Mouse (Mus musculus) c-Kit-negative CD71-positive TER-119-positive erythroid progenitor cells, embryonic 14.5 days (primary cell): ENCODE data around the gene Chn1.

Experiments used
- DNase-seq: peaks from one replicate; pipeline ENCODE4 v3.0.0-alpha.2; 2013; ENCODE audit warnings: low read depth, low spot score

The Chn1 gene

GRCm38 (mm10) chr2:73636387-73636786, 138.8 kb downstream of the Chn1 start:
- no peak for DNase-seq

DNA sequence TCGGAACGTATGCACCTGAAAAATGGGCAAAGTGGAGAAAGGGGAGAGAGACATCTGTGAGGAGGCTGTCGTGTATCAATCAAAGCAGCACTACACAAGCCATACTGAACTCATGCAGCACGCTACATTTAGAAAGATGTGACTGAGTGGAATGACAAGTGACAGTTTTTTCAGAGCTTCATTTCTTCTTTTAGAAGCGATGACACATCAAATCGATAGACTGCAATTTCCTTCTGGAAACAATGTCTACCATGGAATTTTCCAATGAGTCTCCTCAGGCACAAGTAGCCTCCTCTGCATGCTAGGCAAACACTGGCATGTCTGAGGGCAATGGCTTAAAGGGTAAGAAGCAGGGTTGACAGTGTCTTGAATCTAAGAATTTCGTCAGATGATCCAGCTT, 143.3 kb downstream of the Chn1 start:
- no peak for DNase-seq

- no peak for DNase-seq
Measured at GRCm38 (mm10) chr2:73618486-73619052, 156.6 kb downstream of the Chn1 start.

DNA sequence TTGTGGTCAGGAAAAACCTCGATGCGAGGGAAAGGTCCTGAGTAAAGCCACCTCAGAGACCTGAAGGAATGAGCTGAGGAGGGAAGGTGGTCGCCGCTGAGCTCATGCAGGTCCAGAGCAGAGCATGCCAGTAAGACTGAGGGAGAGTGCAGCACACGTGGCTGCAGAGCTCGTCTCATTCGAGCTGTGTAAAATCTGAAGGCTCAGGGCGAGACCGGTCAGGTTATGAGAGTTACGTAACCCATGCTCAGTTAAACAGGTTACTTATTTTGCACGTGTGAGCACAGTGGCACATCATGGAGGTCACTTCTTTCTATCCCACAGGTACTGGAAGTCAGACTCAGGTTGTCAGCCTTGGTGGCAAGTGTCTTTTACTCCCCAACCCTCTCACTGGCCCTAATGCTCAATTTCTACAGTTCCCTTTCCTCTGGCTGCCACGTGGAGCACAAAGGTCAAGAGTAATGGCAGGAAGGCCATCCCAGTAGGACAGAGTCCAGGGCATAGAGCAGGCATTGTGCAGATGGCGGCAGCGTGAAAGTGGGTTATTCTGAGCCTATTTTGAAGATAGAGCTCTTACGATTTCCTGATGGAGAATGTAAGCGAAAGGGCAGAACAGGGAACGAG, 158.6 kb downstream of the Chn1 start:
- DNase-seq: no peak

DNA sequence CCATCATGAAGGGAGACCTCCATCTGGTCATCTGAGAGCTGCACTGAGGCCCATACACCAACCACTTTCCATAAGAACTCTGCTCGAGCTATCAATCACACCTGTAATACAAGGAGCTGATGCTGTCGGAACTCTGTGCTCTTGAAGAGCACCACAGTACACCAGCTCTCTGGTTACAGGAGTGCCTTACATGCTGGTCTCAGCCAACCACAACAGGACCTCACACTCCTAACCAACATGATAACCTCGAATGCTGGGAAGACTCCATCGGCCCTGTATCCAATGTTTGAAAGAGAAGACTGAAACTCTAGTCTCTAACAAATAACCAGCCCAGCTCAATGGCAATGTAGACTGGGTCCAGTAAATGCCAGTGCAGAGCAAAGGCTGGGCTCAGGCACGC, 159.7 kb downstream of the Chn1 start:
- DNase-seq: no peak

DNA sequence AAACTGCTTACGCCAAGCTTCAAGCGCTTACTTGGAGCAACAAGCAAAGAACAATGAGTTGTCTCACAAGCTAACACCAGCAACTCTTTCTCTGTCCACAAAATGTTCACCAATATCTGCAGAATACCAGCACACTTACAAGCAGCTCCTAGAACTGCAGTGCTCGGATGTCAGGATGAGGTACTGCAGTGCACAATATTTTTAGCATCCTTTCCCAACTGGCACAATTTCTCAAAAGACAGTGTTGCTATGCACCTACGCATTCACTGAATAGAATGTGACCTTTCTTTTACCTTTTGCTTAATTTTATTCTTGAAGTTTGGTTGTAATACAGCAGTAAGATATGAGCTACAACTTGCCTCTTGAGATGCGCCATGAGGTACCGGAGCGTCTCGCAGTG, 160.8 kb downstream of the Chn1 start:
- DNase-seq: no peak

DNA sequence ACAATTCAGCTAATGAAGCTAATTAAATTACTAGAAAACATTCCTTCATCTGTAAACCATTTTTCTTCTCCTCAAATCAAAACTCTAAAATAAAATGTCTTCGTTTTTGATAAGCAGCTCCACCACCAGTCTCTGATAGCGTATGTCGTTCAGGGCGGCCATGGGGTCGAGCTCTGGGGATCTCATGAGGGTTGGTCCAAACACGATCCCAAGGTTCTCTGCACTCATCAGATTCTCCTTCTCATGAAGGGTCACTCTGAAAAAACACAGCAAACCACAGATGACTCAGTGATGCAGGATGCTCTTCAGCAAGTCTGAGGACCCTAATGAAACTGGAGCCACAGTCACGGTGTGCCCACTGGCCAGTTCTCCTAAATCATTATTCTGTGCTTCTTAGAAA, 162.2 kb downstream of the Chn1 start:
- no peak for DNase-seq

DNA sequence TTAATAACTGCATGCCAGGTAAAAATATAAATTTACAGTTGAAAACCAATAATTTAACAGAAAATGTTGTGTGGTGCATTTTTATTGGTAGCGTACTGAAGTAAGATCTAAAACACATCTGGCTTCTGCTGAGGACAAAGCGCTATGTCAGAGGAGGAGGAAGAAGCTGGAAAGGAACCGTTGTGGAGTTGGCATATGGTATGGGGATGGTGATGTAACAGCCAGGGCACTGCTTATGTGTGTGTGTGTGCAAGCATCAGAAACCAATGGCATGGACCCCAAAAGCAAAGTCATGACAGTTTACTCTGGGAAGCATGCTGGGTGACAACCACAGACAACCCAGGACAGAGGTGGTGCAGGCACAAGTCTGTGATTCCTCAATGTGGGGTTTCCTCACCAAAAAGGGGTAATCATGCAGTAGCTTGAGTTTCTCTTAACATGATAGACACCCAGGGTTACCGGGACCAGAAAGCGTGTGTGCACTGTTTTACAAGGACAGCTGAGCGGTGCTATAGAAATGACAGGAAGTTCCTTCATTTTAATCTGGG, 162.7 kb downstream of the Chn1 start:
- no peak for DNase-seq

- DNase-seq: no peak
Measured at GRCm38 (mm10) chr2:73611798-73612197, 163.3 kb downstream of the Chn1 start.

DNA sequence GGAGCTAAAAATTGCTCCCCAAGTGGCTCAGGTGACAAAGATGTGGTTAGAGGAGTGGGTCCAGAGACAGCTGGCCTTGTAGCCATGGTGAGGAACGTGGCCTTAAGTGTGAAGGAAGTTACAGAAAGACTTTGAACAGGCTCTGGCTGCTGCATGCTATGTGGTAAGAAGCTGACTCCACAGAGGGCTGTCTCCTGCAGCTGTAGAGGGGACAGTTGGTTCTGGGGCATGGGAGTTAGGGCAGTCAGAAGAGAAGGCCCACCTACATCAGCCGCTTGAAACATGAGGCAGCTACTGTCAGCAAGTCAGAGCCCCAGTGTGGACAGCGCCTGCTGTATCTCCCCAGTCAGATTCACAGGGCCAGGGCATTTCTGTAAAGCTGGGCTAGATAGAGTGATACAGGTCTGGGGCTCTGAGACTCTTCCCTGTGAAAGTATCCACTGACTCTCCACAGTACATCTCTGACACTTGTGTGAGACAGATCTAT, 165.4 kb downstream of the Chn1 start:
- no peak for DNase-seq

DNA sequence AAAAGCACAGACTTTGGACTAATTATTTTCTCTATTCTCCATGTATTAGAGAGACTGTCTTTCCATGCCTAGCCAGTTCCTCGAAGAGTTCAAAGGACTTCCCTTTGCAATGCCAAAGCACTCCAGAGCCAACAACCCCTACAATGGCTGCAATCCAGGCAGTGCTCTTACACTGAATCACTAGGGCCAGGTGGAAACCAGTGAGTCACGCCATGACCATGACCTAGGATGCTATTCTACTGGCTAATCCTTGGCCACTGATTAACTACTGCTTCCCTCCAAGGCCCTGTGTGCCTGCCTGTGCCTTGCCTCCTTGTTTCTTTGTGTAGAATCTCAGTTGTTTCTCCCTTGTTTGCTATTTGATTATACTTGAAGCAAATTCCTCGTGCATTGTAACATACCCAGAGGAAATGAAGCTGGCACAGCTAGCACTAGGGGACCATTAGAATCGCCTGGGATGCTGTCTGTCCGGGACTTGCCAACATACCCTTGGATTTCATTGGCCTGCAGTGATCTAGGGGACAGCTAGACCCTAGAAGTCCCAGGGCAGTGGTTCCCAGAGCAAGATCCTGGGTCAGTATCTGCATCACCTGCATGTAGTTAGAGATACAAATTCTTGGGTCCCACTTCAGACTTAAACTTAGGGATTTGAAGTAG, 166.0 kb downstream of the Chn1 start:
- no peak for DNase-seq

DNA sequence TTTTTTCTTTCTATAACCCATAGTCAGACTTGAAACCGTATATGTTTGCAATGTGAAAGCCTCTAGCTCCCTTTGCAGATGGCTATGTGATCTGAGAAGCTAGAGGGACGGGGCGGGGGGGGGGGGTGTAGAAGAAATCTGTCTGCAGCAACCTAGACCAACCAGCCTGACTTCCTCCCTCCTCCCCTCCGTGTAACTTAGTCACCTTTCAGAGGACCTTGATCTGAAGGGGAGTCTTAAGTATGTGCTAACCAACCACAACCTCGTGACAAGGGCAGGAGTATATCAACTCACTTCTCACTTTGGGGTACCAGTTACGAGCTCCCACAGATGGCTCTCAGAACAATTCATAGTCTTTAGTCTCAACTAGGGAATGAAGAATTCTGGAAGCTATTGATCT, 166.8 kb downstream of the Chn1 start:
- no peak for DNase-seq

DNA sequence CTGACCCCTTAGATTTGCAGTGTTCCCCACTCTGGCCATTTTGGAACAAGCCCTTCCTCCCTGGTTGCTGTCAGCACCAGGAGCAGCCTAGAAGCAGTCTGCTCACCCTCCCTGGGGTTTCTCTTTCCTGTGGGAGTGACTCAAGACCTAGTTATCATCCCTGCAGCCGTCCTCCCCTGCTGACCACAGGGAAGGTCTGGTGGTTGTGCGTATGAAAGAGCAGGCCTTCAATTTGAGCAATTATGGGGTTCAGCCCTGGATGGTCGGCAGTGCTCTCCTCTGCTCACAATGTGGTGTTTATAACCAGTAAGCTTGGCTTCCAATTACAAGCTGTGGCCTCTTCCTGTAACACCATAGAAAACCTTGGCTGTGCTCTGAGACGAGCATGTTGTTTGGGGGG, 167.5 kb downstream of the Chn1 start:
- DNase-seq: no peak

DNA sequence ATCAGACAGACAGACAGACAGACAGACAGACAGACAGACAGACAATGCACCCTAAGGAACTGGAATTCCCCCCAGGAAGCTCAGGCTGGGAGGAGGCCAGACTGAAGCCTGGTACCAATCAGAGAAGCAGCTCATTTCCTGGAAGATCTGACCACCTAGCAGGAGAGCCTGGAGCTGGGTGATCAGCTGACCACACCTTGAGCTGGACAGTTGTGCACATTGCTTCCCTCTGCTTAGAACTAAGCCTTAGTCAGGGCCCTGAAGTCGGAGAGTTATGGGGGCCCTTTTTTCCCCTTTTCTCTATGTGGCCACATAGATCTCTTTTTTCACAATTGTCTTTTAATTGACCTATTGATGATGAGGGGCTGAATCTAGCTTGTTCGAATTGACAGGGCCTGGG, 168.0 kb downstream of the Chn1 start:
- no peak for DNase-seq

- no peak for DNase-seq
Measured at GRCm38 (mm10) chr2:73606616-73607015, 168.5 kb downstream of the Chn1 start.

GRCm38 (mm10) chr2:73605077-73605476, 170.1 kb downstream of the Chn1 start:
- DNase-seq: no peak

DNA sequence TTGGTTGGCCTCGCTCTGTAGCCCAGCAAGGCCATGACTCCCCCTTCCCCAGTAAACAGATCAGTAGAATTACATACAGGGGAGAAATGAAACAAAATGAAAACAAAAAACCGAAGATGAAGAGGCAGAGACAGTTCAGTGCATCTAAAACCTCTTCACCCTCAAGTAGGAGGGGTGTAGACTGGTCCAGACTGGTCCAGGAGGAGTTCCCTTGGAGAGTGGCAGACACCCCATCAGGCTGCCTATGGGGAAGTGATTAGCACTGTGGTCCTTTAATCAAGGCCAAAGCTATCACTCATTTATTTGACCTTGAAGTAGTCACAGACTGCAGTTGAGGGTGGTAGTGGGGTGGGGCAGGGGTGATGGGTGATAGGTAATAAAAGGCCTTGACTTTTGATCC, 170.6 kb downstream of the Chn1 start:
- DNase-seq: no peak

DNA sequence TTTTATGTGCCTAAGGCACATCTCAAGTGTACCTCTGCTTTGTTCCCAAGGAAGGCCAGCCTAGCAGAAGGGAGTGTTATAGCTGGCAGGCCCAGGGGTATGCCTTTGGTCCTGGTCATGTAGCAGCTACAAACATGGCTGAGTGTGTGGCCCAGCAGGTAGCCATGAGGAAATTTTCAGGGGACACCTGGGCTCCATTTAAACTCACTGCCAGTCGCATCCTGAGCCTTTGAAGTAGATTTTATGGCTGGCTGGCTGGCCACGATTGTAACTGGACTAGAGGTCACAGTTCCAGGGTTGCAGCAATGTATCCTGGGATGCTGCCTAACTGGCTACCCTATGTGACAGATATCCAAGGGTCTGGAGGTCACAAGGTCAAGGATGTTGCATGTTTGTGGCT, 174.5 kb downstream of the Chn1 start:
- no peak for DNase-seq

GRCm38 (mm10) chr2:73597772-73598171, 177.4 kb downstream of the Chn1 start:
- DNase-seq: no peak

- no peak for DNase-seq
Measured at GRCm38 (mm10) chr2:73596786-73597185, 178.4 kb downstream of the Chn1 start.

GRCm38 (mm10) chr2:73596326-73596725, 178.8 kb downstream of the Chn1 start:
- no peak for DNase-seq

DNA sequence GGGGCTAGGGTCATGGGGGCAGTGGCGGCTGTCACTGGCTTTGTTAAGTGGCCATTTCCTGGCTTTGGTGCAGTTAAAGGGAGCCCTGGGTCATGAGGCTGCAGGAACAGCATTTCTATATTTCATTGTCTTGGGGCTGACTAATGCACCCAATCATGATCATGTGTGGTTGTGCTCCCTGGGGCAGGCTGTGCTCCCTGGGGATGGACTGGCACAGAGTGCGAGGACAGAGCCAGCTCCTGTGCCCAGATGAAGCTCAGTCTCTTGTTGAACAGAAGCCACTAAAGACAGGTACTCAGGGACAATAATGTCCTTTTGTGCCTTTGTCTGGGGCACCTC, 182.1 kb downstream of the Chn1 start:
- no peak for DNase-seq
